Mouse (Mus musculus) T-cell, adult 66 days (primary cell): ENCODE data around the gene Fam20c. TPM values are rescaled to one million over a fixed set of nuclear protein-coding genes. Genes with fewer than 3 reads are reported as not detected.

Experiments used
- total RNA-seq, 2 experiments: library from RNA; stranded (reverse); gene quantifications; 3 replicates in 1 of 2; 4 replicates in 1 of 2; pipeline ENCODE4 v1.2.4; 2023

Fam20c gene
- under 1 TPM in 1 of 2 experiments, not detected in 1; 0.15 TPM for total RNA-seq

GRCm38 (mm10) chr5:138754303-138755120 lies at the start of gene Fam20c:
Gene Fam20c (plus strand): TSS chr5:138754514.

GRCm38 (mm10) chr5:138819780-138820179 lies 65.5 kb downstream of the Fam20c start, which contains the start of gene Gm5294:
Gene Gm5294 (plus strand): TSS chr5:138820080.

Other genes starting within 250 kb of the Fam20c start
- gene 1700123K08Rik, start 189.8 kb upstream of the Fam20c start, total RNA-seq: not detected
- gene Zfp68, start 134.8 kb upstream of the Fam20c start, total RNA-seq: 10 to 100 TPM; 45.6 to 51.4 TPM
- 1 to 10 TPM; 7.7 to 8.4 TPM for gene A430033K04Rik, start 131.7 kb upstream of the Fam20c start, total RNA-seq
- gene Gm5294, start 65.6 kb downstream of the Fam20c start, total RNA-seq: not detected
- 1 to 10 TPM in 1 of 2 experiments, under 1 TPM in 1; 0.36 to 1.2 TPM for gene Pdgfa, start 242.9 kb downstream of the Fam20c start, total RNA-seq